Mouse (Mus musculus): ENCODE measurements around the gene Maml3. TPM values are rescaled to one million over a fixed set of nuclear protein-coding genes. Genes with fewer than 3 reads are reported as not detected.

Gene Maml3
- total and polyA plus RNA-seq, 3 experiments: 0.81 to 1.8 (median 0.98) TPM

GRCm38 (mm10) chr3:51908437-51908990, 196.4 kb downstream of the Maml3 start:
- no peak overlapping the region for H3K4me3 ChIP-seq (replicated peaks in 1 of 3; ENCODE audit: low read depth in 2 of 3, low read length in 2 of 3, poor library complexity in 1 of 3)
- no peak for DNase-seq (ENCODE audit: extremely low read depth)
- no peaks in the 10 kb centered on the region for H3K9me3 ChIP-seq (replicated peaks; ENCODE audit: low read length)
- H3K4me2 ChIP-seq (ENCODE audit: insufficient read depth, low read depth, poor library complexity, severe bottlenecking): no peak overlapping the region
- no peaks in the 10 kb centered on the region for H3K36me3 ChIP-seq (replicated peaks in 1 of 2; ENCODE audit: control insufficient read depth in 1 of 2, insufficient read depth in 1 of 2, low read length in 1 of 2)
- no peak for TF ChIP-seq ZNF384 (IDR thresholded peaks at IDR 0.05; ENCODE audit: low read depth, low read length)
- TF ChIP-seq RCOR1 (conservative IDR thresholded peaks at IDR 0.05; ENCODE audit: low read depth, low read length): no peak
- no peak for TF ChIP-seq JUND (conservative IDR thresholded peaks at IDR 0.05; ENCODE audit: low read depth, low read length)
- TF ChIP-seq UBTF (IDR thresholded peaks at IDR 0.05; ENCODE audit: low read depth, low read length): no peak
- TF ChIP-seq ZC3H11A (IDR thresholded peaks at IDR 0.05; ENCODE audit: low read depth, low read length): no peak
- no peak for TF ChIP-seq MAZ (IDR thresholded peaks at IDR 0.05; ENCODE audit: low read depth, low read length)
- TF ChIP-seq IRF4 (IDR thresholded peaks at IDR 0.05; ENCODE audit: low read depth, low read length): no peak
- no peak for TF ChIP-seq SMC3 (IDR thresholded peaks at IDR 0.05; ENCODE audit: low read depth, low read length)
- TF ChIP-seq EP300 (IDR thresholded peaks at IDR 0.05; ENCODE audit: low read length): no peak
- TF ChIP-seq PAX5 (IDR thresholded peaks at IDR 0.05; ENCODE audit: low read length): no peak
- no peak for TF ChIP-seq CHD1 (IDR thresholded peaks at IDR 0.05; ENCODE audit: low read depth, low read length)
- TF ChIP-seq MYC (IDR thresholded peaks at IDR 0.05; ENCODE audit: low read depth, low read length): no peak
- no peak overlapping the region for H3K9ac ChIP-seq (ENCODE audit: insufficient read depth, low read depth)
- in situ Hi-C loops (cut with MboI; ENCODE audit: low pct_ligation_motif_present, low pct_unique_long_range_greater_than_20kb, low sequenced_read_pairs): no loop called here
- no peak overlapping the region for H3K27ac ChIP-seq (ENCODE audit: insufficient read depth, low read depth)
- H3K4me1 ChIP-seq (ENCODE audit: control insufficient read depth in 1 of 2, insufficient read depth in 2 of 2): peaks cover 14 to 33% of the 10 kb centered on the region in 2 experiments
- H3K79me2 ChIP-seq (replicated peaks; ENCODE audit: control insufficient read depth, extremely low read depth, insufficient read depth, poor library complexity, severe bottlenecking): no peaks in the 10 kb centered on the region
- H3K27me3 ChIP-seq (replicated peaks): no peaks in the 10 kb centered on the region
- dilution Hi-C loops (cut with MboI; ENCODE audit: extremely low pct_ligation_motif_present, extremely low pct_unique_long_range_greater_than_20kb, low sequenced_read_pairs): no loop called here

GRCm38 (mm10) chr3:51907113-51907860, 197.6 kb downstream of the Maml3 start:
- peak; percentile 91 for TF ChIP-seq MAFK (IDR thresholded peaks at IDR 0.05; ENCODE audit: insufficient replicate concordance, low read length)
- no peak for TF ChIP-seq UBTF (IDR thresholded peaks at IDR 0.05; ENCODE audit: low read depth, low read length)
- no peak for TF ChIP-seq MAX (IDR thresholded peaks at IDR 0.05; ENCODE audit: low read length)
- TF ChIP-seq ELF1 (IDR thresholded peaks at IDR 0.05; ENCODE audit: low read depth, low read length): no peak
- TF ChIP-seq KAT2A (IDR thresholded peaks at IDR 0.05; ENCODE audit: insufficient replicate concordance, low read length): no peak
- TF ChIP-seq EP300 (IDR thresholded peaks at IDR 0.05; ENCODE audit: low read length): no peak
- TF ChIP-seq HCFC1 (IDR thresholded peaks at IDR 0.05; ENCODE audit: low read depth, low read length): no peak
- DNase-seq (ENCODE audit: extremely low read depth): no peak
- H3K36me3 ChIP-seq (replicated peaks in 1 of 2; ENCODE audit: control insufficient read depth in 1 of 2, insufficient read depth in 1 of 2, low read length in 1 of 2): no peaks in the 10 kb centered on the region
- no peak overlapping the region for H3K27ac ChIP-seq (ENCODE audit: insufficient read depth, low read depth)
- no peaks in the 10 kb centered on the region for H3K79me2 ChIP-seq (replicated peaks; ENCODE audit: control insufficient read depth, extremely low read depth, insufficient read depth, poor library complexity, severe bottlenecking)
- no peak overlapping the region for H3K9ac ChIP-seq (ENCODE audit: insufficient read depth, low read depth)
- no peak overlapping the region for H3K4me2 ChIP-seq (ENCODE audit: insufficient read depth, low read depth, poor library complexity, severe bottlenecking)
- H3K9me3 ChIP-seq (replicated peaks; ENCODE audit: low read length): no peaks in the 10 kb centered on the region
- H3K4me3 ChIP-seq (replicated peaks in 1 of 3; ENCODE audit: low read depth in 2 of 3, low read length in 2 of 3, poor library complexity in 1 of 3): no peak overlapping the region
- H3K4me1 ChIP-seq (ENCODE audit: control insufficient read depth in 1 of 2, insufficient read depth in 2 of 2): peaks cover 14 to 32% of the 10 kb centered on the region in 2 experiments
- dilution Hi-C loops (cut with MboI; ENCODE audit: extremely low pct_ligation_motif_present, extremely low pct_unique_long_range_greater_than_20kb, low sequenced_read_pairs) (no loop called here), in situ Hi-C loops (cut with MboI; ENCODE audit: low pct_ligation_motif_present, low pct_unique_long_range_greater_than_20kb, low sequenced_read_pairs) (no loop called here)
- no peaks in the 10 kb centered on the region for H3K27me3 ChIP-seq (replicated peaks)

Measured in CH12.LX (cell line).